Mouse (Mus musculus): ENCODE results near the gene Dpp8.
"Not testable (repeated sequence)": the region's sequence is repeated elsewhere in the genome, so short reads cannot be mapped to it uniquely, and the experiment has no call there.

The Dpp8 gene

GRCm38 (mm10) chr9:65032269-65033108 is at the start of gene Dpp8:
Dpp8 (plus strand) TSS chr9:65032414.
- peak; percentile 93 for DNase-seq (ENCODE audit: low spot score)

- DNase-seq (ENCODE audit: low spot score) = peak; percentile 73
These were observed 47.0 kb upstream of the Dpp8 start for GRCm38 (mm10) chr9:64985037-64985794.

- no peak for DNase-seq (ENCODE audit: low spot score)
These were observed 46.4 kb upstream of the Dpp8 start for GRCm38 (mm10) chr9:64985807-64986206.

DNA sequence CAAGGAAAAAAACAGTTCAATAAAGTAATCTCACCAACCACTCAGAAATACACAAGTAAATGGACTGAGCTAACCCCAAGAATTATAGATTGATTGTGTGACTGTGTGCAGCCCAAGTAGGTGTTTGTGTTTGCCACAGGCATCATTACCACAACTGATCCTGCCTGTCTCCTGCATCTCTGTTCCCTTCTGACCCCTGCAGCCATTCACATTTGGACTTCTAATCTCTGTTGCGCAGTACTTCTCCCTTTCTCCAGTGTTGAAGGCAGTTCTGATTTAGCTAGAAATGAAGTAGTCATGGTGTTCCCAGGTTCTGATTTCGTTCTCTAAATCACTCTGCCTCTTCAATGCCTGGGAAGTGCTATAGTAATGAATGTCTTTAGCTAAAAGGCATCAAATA is 44.6 kb upstream of the Dpp8 start:
- no peak for DNase-seq (ENCODE audit: low spot score)

DNA sequence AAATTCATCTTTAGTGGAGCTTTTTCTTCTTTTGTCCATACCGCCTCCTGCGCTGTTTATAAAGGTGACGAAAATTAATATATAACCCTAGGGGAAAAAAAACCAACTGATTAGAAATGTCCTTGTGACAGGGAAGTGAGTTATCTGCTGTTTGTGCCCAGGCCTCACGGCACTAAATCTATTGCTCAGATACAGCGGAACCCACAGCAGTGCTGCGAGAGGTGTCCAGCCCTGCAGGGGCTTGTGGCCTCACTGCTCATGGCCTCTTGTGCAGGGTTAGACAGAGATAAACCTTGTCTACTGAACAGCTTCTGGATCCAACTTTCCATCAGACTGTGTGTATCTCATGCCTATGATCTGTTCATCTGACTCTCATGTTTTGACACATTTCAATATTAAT is 43.8 kb upstream of the Dpp8 start:
- DNase-seq (ENCODE audit: low spot score) = no peak

- DNase-seq (ENCODE audit: low spot score) = no peak
These were observed 41.9 kb upstream of the Dpp8 start for GRCm38 (mm10) chr9:64990291-64990690.

GRCm38 (mm10) chr9:64995464-64995863 is 36.8 kb upstream of the Dpp8 start:
- not testable (repeated sequence) for DNase-seq (ENCODE audit: low spot score)

GRCm38 (mm10) chr9:65001481-65001880 is 30.7 kb upstream of the Dpp8 start:
- no peak for DNase-seq (ENCODE audit: low spot score)

- no peak for DNase-seq (ENCODE audit: low spot score)
These were observed 26.5 kb upstream of the Dpp8 start for GRCm38 (mm10) chr9:65005737-65006136.

DNA sequence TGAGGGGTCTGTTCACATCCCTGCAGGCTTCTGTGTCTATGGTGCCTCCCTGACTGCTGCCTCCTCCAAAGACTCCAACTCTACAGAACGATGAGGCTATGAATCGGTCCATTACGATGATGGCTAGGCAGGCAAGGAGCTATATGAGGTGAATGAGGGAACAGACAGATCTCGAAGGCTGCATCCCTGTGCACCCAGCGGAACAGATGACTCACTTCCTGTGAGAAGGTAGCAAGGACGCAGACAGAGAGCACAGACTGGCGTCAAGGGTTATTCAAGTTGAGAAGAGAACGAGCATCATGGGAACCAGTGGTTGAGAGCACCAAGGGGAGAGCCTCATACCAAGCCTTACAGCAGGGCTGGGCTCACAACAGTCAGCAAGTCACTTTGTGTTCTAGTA is 21.6 kb upstream of the Dpp8 start:
- DNase-seq (ENCODE audit: low spot score) = no peak

GRCm38 (mm10) chr9:65011304-65011703 is 20.9 kb upstream of the Dpp8 start:
- DNase-seq (ENCODE audit: low spot score) = no peak

GRCm38 (mm10) chr9:65015461-65016222 is 16.6 kb upstream of the Dpp8 start:
- DNase-seq (ENCODE audit: low spot score) = no peak

- no peak for DNase-seq (ENCODE audit: low spot score)
These were observed 15.8 kb upstream of the Dpp8 start for GRCm38 (mm10) chr9:65016241-65016977.

DNA sequence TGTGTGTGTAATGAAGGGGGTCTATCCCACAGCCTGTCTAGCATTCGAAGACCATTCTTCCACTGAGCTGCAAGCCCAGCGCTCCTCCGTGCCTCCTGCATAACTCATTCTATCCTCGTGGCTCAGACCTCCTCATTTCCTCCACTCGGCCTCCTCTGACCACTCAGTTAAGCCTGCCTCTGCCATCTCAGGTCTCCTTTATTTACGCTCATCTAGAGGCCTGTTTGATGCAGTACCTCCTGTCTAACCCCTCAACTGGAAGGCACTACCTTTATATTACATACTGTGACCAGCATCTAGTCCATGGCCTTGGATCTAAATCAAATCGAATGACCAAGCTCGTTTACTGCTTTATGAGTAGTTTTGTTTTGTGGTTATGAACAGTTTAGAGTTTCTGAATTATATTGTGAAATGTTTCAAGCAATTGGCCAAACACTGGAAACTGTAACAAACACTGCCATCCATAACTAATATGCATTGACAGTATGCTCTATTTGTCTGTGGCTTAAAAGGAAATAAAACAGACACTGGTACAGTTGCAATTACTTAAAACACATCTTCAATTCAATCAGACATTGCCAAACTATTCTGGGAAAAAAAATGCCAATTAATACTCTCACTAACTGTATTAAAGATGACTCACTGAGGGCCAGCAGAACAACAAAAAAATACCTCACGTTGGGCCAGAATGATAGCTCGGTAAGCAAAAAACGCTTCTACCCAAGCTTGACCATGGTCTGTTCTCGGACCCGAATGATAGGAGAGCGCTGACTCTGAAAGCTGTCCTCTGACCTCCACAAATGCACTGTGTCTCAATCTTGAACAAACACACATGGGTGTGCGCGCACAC is 15.0 kb upstream of the Dpp8 start:
- DNase-seq (ENCODE audit: low spot score) = no peak

DNA sequence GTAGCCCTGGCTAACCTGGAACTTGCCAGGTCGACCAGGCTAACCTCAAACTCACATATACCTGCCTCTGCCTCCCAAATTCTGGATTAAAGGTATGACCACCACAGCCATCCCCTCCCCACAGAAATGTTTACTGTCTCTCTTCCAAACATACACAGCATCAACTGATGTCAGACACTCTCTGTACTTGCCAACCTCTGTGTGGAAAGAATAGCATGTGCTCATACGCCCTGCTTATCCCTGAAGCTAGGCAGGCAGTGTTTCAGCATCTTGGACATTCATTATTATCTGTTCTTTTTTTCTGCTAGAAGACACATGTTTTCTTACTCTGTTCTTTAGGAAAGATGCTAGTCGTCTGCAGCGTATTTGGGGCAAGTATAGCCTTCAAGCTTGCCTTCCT is 14.3 kb upstream of the Dpp8 start:
- no peak for DNase-seq (ENCODE audit: low spot score)

DNA sequence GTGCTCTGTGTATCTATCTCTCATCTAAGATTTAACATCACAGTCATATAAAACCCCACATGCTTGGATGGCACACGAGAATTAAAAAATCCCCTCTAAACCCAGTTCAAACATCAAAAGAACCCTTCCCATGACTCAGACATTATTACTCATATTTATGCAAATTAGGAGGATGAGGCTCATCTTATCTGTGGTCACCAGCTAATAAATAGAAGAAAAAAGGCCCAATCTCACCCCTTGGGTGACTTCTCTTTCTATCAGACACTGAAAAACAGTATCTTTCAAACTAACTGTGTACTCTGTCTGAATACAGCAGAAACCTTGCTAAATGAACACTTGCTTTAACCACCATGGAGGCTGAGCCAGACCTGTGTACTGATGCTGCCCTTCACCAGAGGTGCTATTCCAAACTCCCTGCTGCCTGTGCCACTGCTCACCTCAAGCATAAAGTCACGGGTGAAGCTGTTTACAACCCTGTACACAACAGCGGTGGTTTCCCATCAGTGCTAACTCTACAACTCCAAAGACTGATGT is 13.6 kb upstream of the Dpp8 start:
- peak; percentile 56 for DNase-seq (ENCODE audit: low spot score)

DNA sequence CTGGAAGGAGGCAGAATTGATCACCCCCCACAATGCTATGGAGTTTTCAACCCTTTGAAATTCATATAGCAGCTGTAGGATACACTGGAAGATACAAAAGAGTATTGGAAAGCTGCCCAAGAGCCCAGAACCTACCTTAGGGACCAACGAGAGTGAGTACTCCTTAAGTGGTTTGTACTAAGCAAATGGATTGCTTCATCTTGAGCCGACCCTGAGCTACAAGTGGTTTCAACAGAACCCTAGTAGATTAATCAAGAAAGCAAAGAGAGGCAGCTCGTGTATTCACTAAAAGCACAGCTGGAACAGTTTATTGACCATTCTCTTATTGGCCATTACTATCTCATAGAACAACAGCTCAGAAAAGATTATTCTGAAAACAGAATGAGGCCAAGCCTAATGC is 13.1 kb upstream of the Dpp8 start:
- no peak for DNase-seq (ENCODE audit: low spot score)

DNA sequence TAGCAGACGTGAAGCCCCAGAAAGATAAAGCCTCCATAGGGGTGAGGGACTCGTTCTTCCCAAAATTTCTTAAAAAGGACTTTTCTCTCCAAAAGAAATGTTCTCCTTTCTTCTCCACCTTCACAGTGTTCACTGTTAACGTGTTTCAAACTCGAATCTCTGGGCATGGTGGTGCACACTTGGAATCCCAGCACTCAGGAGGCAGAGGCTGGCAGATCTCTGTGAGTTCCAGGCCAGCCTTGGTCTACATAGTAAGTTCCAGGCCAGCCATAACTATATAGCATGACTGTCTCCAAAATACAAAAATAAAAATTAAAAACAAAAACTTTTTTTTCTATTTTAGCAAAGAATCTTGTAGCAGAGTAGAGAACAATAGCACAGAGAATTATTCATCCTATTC is 12.1 kb upstream of the Dpp8 start:
- no peak for DNase-seq (ENCODE audit: low spot score)

DNA sequence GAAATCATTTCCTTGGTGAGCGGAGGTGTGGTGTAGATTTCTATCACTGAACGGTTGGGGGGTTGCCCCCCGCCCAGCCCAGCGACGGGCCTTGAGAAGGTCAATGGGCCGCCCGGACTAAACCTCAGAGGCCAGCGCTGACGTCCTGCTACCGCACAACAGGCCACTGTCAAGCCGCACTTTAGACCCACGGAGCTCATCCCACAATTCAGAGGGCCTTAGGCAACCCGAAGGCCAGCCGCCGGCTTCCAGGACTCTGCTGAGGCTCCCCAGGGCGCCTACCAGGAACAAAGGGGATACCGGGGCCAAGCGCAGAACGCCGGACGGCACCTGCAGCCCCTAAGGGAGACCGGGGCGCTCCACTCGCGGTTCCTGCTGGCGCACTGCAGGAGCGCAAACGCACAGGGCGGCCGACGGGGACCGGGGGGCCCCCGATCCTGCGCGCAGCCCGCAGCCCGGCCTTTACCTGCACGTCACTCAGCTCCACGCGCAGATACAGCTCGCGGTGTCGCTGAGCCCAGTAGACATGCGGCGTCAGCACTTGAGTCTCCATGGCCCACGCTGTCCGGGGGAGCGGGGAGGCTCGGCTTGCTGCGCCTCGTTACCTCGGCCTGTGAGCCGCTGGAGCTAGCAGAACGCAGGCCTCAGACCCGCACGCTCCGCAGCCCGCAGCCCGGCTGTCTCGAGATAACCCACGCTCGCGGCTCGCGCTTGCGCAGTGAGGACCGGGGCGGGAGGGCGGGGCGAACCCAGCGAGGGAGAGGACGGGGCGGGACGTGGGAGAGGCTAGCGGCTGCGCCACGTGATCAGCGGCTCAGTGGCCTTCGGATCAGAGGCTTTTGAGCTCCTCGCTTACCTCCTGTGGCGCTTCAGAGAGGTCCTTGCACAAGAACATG is 11.0 kb upstream of the Dpp8 start, which contains the start of gene Hacd3:
TSS of gene Hacd3 (minus strand) at position 703 of the 896 bp plus-strand sequence.
- DNase-seq (ENCODE audit: low spot score) = peak; percentile 87
